Mouse (Mus musculus): ENCODE results near the gene Rcsd1.

DNA sequence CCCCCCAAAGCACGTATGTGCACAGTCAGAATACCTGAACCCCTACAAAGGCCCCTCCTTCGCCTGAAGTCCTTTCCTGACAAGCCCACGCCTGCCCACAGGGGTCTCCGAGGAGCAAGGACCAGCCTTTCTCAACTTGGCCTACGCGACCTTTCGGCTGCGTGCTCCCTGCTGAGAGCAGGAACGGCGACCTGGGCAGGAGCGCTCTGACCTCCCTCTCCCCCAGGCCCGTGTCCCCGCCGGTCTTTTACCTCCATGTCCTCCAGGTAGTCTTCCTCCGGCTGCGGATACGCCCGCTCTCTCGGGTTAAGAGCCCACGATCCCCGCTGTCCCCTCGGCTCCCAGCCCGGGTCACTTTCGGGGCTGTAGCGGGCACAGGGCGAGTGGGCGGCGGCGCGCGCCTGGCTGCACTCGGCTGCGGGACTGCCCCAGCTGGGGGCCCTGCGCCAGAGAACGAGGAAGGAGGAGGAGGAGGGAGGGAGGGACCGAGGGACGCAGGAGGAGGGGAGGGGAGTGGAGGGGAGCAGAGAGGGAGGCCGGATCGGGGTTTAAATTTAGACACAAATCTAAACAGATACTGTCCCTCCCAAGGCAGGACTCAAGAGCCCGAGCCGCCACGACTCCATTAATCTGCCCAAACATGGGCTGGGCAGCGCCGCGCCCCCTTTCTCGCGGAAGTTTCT is 1.8 kb downstream of the Rcsd1 start:
- TF ChIP-seq POLR2A (IDR thresholded peaks at IDR 0.05; ENCODE audit: extremely low read depth, insufficient read depth, low read length): no peak
- no peak for TF ChIP-seq CTCF (IDR thresholded peaks at IDR 0.05; ENCODE audit: extremely low read depth, insufficient read depth, low read length)
